Mouse (Mus musculus) G1E (cell line): ENCODE measurements around the gene Hemgn. TPM values are rescaled to one million over a fixed set of nuclear protein-coding genes. Genes with fewer than 3 reads are reported as not detected.

Source experiments
- ATAC-seq: 2 replicates; pipeline ENCODE4 v1.8.0; 2016; ENCODE audit warnings: mild to moderate bottlenecking; ENCODE audit not compliant: insufficient number of reproducible peaks, poor library complexity, low FRiP score, severe bottlenecking; ENCODE audit errors: extremely low read depth
- DNase-seq: peaks from one replicate; pipeline ENCODE4 v3.0.0; 2012; ENCODE audit warnings: low spot score
- H3K27me3 ChIP-seq: 2 replicates; pipeline ENCODE4 v1.6.1; 2012; ENCODE audit warnings: mild to moderate bottlenecking, low read length, inconsistent platforms; ENCODE audit not compliant: insufficient read depth
- H3K36me3 ChIP-seq: replicated peaks from 2 replicates; pipeline ENCODE3; 2012; ENCODE audit warnings: mild to moderate bottlenecking, inconsistent platforms
- H3K4me1 ChIP-seq: 2 replicates; pipeline ENCODE4 v1.6.1; 2012; ENCODE audit warnings: low read depth, low read length, inconsistent platforms, mixed read lengths; ENCODE audit not compliant: insufficient read depth
- H3K4me3 ChIP-seq: 2 replicates; pipeline ENCODE4 v1.5.1; 2012; ENCODE audit warnings: low read depth, mild to moderate bottlenecking, inconsistent platforms, low read length, moderate library complexity, mixed read lengths
- H3K9me3 ChIP-seq: replicated peaks from 2 replicates; pipeline ENCODE4 v1.6.1; 2012; ENCODE audit warnings: inconsistent platforms
- CTCF ChIP-seq: IDR thresholded peaks from 2 replicates; pipeline ENCODE4 v1.5.1; 2012; ENCODE audit warnings: low read depth, low read length, inconsistent platforms, mixed read lengths
- GATA1 ChIP-seq: IDR thresholded peaks from 2 replicates; pipeline ENCODE4 v1.6.1; 2012; ENCODE audit warnings: borderline replicate concordance, low read length, inconsistent platforms, mixed read lengths
- GATA2 ChIP-seq: IDR thresholded peaks from 2 replicates; pipeline ENCODE4 v1.6.1; 2012; ENCODE audit warnings: low read depth, low read length, inconsistent platforms, borderline replicate concordance
- POLR2AphosphoS5 ChIP-seq: IDR thresholded peaks from 2 replicates; pipeline ENCODE4 v1.6.1; 2012; ENCODE audit warnings: low read depth, low read length, inconsistent platforms; ENCODE audit not compliant: insufficient replicate concordance
- TAL1 ChIP-seq: conservative IDR thresholded peaks from 2 replicates; pipeline ENCODE4 v1.6.1; 2012; ENCODE audit warnings: low read depth, low read length, inconsistent platforms, mixed read lengths
- polyA plus RNA-seq: library from polyadenylated mRNA; stranded (reverse); fragments of >175 nt; gene quantifications from 2 replicates; pipeline ENCODE4 v1.2.3, GENCODE M21; 2012
- total RNA-seq, 2 experiments: library from RNA; stranded (forward) in 1 of 2; stranded (reverse) in 1 of 2; fragments of 200-1000 nt in 1 of 2; fragments of >200 nt in 1 of 2; fragmentation: Nextera tagmentation in 1 of 2; gene quantifications; 2 replicates each; pipeline ENCODE4 v1.2.3; 2014 to 2017

Gene Hemgn
- total and polyA plus RNA-seq, 3 experiments, result 6.3 to 132 (median 24.3) TPM

- Histone ChIP-seq H3K4me1 (peaks cover 76% of the 10 kb centered on the region), H3K36me3 (peaks cover 39% of the 10 kb centered on the region), H3K27me3 (no peaks in the 10 kb centered on the region), H3K9me3 (no peaks in the 10 kb centered on the region), H3K4me3 (peak overlapping the region; percentile 81)
- ATAC-seq (peak; percentile 29), DNase-seq (peak; percentile 63)
- no peak for TF ChIP-seq CTCF
- TF ChIP-seq GATA2, result no peak
- no peak for TF ChIP-seq TAL1
These were observed 39.2 kb upstream of the Hemgn start for GRCm38 (mm10) chr4:46452481-46452850.

GRCm38 (mm10) chr4:46451758-46452480, 38.6 kb upstream of the Hemgn start:
- Histone ChIP-seq H3K36me3 (peaks cover 33% of the 10 kb centered on the region), H3K27me3 (no peaks in the 10 kb centered on the region), H3K9me3 (no peaks in the 10 kb centered on the region), H3K4me1 (peaks cover 76% of the 10 kb centered on the region), H3K4me3 (peak overlapping the region; percentile 81)
- ATAC-seq, result no peak
- DNase-seq, result peak; percentile 52
- TF ChIP-seq POLR2AphosphoS5 (no peak), TAL1 (no peak), GATA2 (no peak), GATA1 (no peak), CTCF (no peak)

GRCm38 (mm10) chr4:46451240-46451757, 38.0 kb upstream of the Hemgn start:
- no peak for DNase-seq
- no peak for ATAC-seq
- Histone ChIP-seq H3K4me3 (peak overlapping the region; percentile 81), H3K9me3 (no peaks in the 10 kb centered on the region), H3K27me3 (no peaks in the 10 kb centered on the region), H3K4me1 (peaks cover 73% of the 10 kb centered on the region), H3K36me3 (peaks cover 27% of the 10 kb centered on the region)
- no peak for TF ChIP-seq CTCF
- TF ChIP-seq GATA1, result no peak
- TF ChIP-seq GATA2, result no peak
- TF ChIP-seq POLR2AphosphoS5, result no peak
- TF ChIP-seq TAL1, result no peak

DNA sequence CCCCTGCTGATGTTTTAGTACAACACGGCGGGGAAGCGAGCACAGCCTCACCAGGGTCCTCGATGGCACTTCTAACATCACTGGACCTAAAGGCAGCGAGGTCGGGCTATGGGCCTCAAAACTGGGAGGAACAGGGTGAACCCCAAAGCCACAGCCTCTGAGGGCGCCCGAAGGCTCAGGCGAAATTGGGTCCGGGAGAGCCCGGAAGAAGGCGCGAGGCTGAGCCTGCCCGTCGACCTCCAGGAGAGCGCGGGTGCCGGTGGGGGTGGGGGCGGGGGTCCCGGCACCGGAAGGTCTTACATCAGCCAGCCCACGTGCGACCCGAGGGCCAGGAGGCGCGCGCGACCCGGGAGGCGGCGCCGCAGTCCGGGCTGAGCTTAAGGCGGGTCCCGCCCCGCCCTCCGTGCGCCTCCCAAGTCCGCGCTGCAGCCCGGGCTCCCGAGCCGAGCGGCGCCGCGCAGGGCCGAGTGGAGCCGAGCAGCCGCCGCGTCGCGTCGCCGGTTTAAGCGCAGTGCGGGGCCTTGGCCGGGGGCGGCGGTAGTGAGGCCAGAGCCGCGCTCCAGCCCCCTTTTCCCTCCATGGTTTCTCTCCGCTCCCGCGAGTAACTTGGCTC, 37.3 kb upstream of the Hemgn start, which contains the start of gene Anp32b:
Anp32b (plus strand) TSS at position 384 of the 613 bp plus-strand sequence.
- TF ChIP-seq CTCF (peak; percentile 50; the same call in 1 of the 2 replicates), POLR2AphosphoS5 (no peak)
- H3K36me3 ChIP-seq, result peaks cover 20% of the 10 kb centered on the region
- peak; percentile 95 for DNase-seq
- H3K4me3 ChIP-seq, result peak within 1 kb of the TSS; percentile 81
- H3K27me3 ChIP-seq, result no peaks in the 10 kb centered on the region
- peaks cover 66% of the 10 kb centered on the region for H3K4me1 ChIP-seq
- H3K9me3 ChIP-seq, result no peaks in the 10 kb centered on the region
- peak; percentile 38 for ATAC-seq

DNA sequence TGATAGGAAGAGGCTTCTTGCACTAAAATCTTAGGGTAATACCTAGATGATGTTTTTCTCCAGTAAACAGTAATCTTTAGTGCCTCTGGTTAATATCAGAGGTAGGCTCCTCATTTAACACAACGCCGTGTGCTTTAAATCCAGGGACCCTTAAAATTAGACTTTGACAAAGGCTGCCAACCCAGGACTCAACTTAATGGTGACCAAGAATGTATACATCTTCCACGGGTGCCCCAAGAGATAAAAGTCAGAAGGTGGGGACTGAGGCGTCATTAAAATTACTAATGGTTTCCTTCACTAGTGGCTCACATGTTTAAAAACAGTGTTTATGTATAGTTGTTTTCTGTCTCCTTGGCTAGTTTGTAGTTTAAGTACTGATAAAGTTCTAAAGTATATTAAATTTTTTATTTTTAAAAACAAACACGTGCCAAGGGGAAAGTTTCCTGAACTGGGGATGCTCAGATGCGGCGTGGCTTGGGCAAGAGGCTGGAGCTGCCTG, 36.8 kb upstream of the Hemgn start:
- DNase-seq (no peak), ATAC-seq (no peak)
- no peaks in the 10 kb centered on the region for H3K27me3 ChIP-seq
- H3K36me3 ChIP-seq, result peaks cover 19% of the 10 kb centered on the region
- TF ChIP-seq GATA2 (no peak), GATA1 (no peak), TAL1 (no peak), POLR2AphosphoS5 (no peak), CTCF (no peak)
- peak overlapping the region; percentile 81 for H3K4me3 ChIP-seq
- H3K4me1 ChIP-seq, result peaks cover 66% of the 10 kb centered on the region
- no peaks in the 10 kb centered on the region for H3K9me3 ChIP-seq

- Histone ChIP-seq H3K27me3 (no peaks in the 10 kb centered on the region), H3K9me3 (no peaks in the 10 kb centered on the region), H3K36me3 (peaks cover 16% of the 10 kb centered on the region), H3K4me3 (no peak overlapping the region; the same call in 1 of the 2 replicates), H3K4me1 (peaks cover 58% of the 10 kb centered on the region)
- DNase-seq (no peak), ATAC-seq (no peak)
- TF ChIP-seq POLR2AphosphoS5 (no peak), GATA2 (no peak), CTCF (no peak), GATA1 (no peak), TAL1 (no peak)
These were observed 35.6 kb upstream of the Hemgn start for GRCm38 (mm10) chr4:46448886-46449285.
